In genomic region chr6:85370041-85370440, GRCm38 (mm10) we compare ENCODE assay signal across 21 mouse cellular contexts. TPM values are rescaled to one million over a fixed set of nuclear protein-coding genes. Genes with fewer than 3 reads are reported as not detected.
DNase-seq lines count a peak whose midpoint lies in the region; ATAC-seq and TF ChIP-seq lines count a peak whose summit lies in the region.
"Had no signal": no experiment of that assay in that cellular context is flagged by ENCODE, and none has a peak within 500 bp of the region (broad histone marks: within the 10 kb centered on the region; RNA-seq: fewer than 3 reads in every experiment).

No protein-coding gene starts in this region.

- DNase-seq in heart, postnatal 25 days (ENCODE audit: low spot score): no peak
- no peak for DNase-seq in left cerebral cortex, adult 2 months (ENCODE audit: extremely low spot score in 1 of 2, low spot score in 2 of 2)
- no peak for DNase-seq in left cerebral cortex, postnatal 25 days (ENCODE audit: low spot score in 2 of 2)
- DNase-seq in MEL (ENCODE audit: low read depth, low spot score): no peak
- DNase-seq in right cerebral cortex, adult 18-20 months: no peak
- DNase-seq: embryo, embryonic 11 days; kidney, postnatal 14 days; right cerebral cortex, postnatal 4 days had no signal

- peak overlapping the region; percentile 83 to 96 for H3K27ac ChIP-seq in heart, embryonic 14.5 days (replicated peaks in 1 of 2; ENCODE audit: control insufficient read depth in 1 of 2, insufficient read depth in 1 of 2, low read depth in 2 of 2, low read length in 2 of 2)
- H3K27ac ChIP-seq in left cerebral cortex, adult 2 months: peak overlapping the region; percentile 15; the same call in 1 of the 2 replicates
- no peak overlapping the region for H3K27ac ChIP-seq in MEL (ENCODE audit: control insufficient read depth, low read depth, low read length)
- peak overlapping the region; percentile 70 for H3K27ac ChIP-seq in brown adipose tissue, adult 24 weeks (replicated peaks; ENCODE audit: low read depth, low read length)
- H3K27ac ChIP-seq: neural tube, embryonic 13.5 days had no signal

- TF ChIP-seq CTCF in left cerebral cortex, adult 2 months (IDR thresholded peaks at IDR 0.05): no peak
- no peak for TF ChIP-seq CTCF in MEL (IDR thresholded peaks at IDR 0.05 in 2 of 3, conservative IDR thresholded peaks at IDR 0.05 in 1 of 3; ENCODE audit: control insufficient read depth in 1 of 3, insufficient read depth in 1 of 3, low read depth in 2 of 3, low read length in 3 of 3, poor library complexity in 1 of 3, severe bottlenecking in 1 of 3)

- no peak for TF ChIP-seq RAD21 in MEL (IDR thresholded peaks at IDR 0.05; ENCODE audit: low read depth, low read length)

- no peak for TF ChIP-seq POLR2A in MEL (IDR thresholded peaks at IDR 0.05; ENCODE audit: control insufficient read depth in 1 of 2, insufficient read depth in 1 of 2, low read depth in 1 of 2, low read length in 2 of 2, poor library complexity in 1 of 2)

- ATAC-seq in heart, embryonic 14.5 days (ENCODE audit: insufficient number of reproducible peaks, insufficient read depth, low FRiP score, low read depth): no peak
- ATAC-seq: CD4-positive, CD25-positive, alpha-beta regulatory T cell, adult 4 months; forebrain, embryonic 16.5 days; midbrain, embryonic 16.5 days had no signal

- H3K4me1 ChIP-seq in heart, embryonic 14.5 days (ENCODE audit: control insufficient read depth in 2 of 2, insufficient read depth in 2 of 2, low read length in 2 of 2): peaks cover 69 to 75% of the 10 kb centered on the region in 2 experiments
- H3K4me1 ChIP-seq in MEL (ENCODE audit: control insufficient read depth in 1 of 2, insufficient read depth in 2 of 2, low read length in 2 of 2): peaks cover 16 to 36% of the 10 kb centered on the region in 2 experiments
- peaks cover 52% of the 10 kb centered on the region for H3K4me1 ChIP-seq in brown adipose tissue, adult 24 weeks (ENCODE audit: control insufficient read depth, insufficient read depth, insufficient read length, low read length)

- no peaks in the 10 kb centered on the region for H3K27me3 ChIP-seq in heart, embryonic 14.5 days (ENCODE audit: control insufficient read depth, insufficient read depth, low read length)
- no peaks in the 10 kb centered on the region for H3K27me3 ChIP-seq in MEL (ENCODE audit: control insufficient read depth in 1 of 2, insufficient read depth in 2 of 2, low read length in 2 of 2)

- intact Hi-C loops in heart, postnatal 25 days (cut with DNase I): no loop called here
- intact Hi-C loops in left cerebral cortex, adult 2 months (cut with DNase I): no loop called here
- intact Hi-C loops in left cerebral cortex, postnatal 25 days (cut with DNase I): no loop called here

- 69% methylated on average over 5 of the region's 5 CpGs for WGBS in heart, embryonic 14.5 days

- peak overlapping the region; percentile 87 for H3K4me2 ChIP-seq in heart, embryonic 14.5 days (ENCODE audit: low read length)
- H3K4me2 ChIP-seq: liver, embryonic 11.5 days; neural tube, embryonic 13.5 days had no signal

- no peaks in the 10 kb centered on the region for H3K9me3 ChIP-seq in heart, embryonic 14.5 days (ENCODE audit: control insufficient read depth, low read length)
- H3K9me3 ChIP-seq in MEL (replicated peaks; ENCODE audit: insufficient read depth, low read length): no peaks in the 10 kb centered on the region
- H3K9me3 ChIP-seq: neural tube, embryonic 13.5 days had no signal

- 0 out of 4 replicates have a peak overlapping the region, but pooled peaks of 1 of the 2 experiments have one; percentile 1 for H3K4me3 ChIP-seq in heart, embryonic 14.5 days (ENCODE audit: control insufficient read depth in 1 of 2, insufficient read depth in 1 of 2, low read depth in 1 of 2, low read length in 2 of 2)
- no peak overlapping the region for H3K4me3 ChIP-seq in left cerebral cortex, adult 2 months
- H3K4me3 ChIP-seq in MEL (ENCODE audit: control insufficient read depth in 1 of 2, insufficient read depth in 1 of 2, low read depth in 2 of 2, low read length in 2 of 2): no peak overlapping the region
- H3K4me3 ChIP-seq in brown adipose tissue, adult 24 weeks (ENCODE audit: insufficient read depth, low read depth, low read length): no peak overlapping the region
- H3K4me3 ChIP-seq: neural tube, embryonic 13.5 days had no signal

- H3K79me2 ChIP-seq in MEL (ENCODE audit: control insufficient read depth, insufficient read depth, low read length, poor library complexity): no peaks in the 10 kb centered on the region

- TF ChIP-seq EP300 in MEL (IDR thresholded peaks at IDR 0.05; ENCODE audit: low read depth in 1 of 2, low read length in 2 of 2): no peak

- peaks cover 22% of the 10 kb centered on the region for H3K36me3 ChIP-seq in heart, embryonic 14.5 days (ENCODE audit: control insufficient read depth, insufficient read depth, low read length)
- peaks cover 0 to 15% of the 10 kb centered on the region in 2 experiments; a peak in 2 of 4 replicates for H3K36me3 ChIP-seq in MEL (ENCODE audit: control insufficient read depth in 1 of 2, insufficient read depth in 2 of 2, low read length in 2 of 2)

- peak overlapping the region; percentile 62; the same call in 1 of the 2 replicates for H3K9ac ChIP-seq in heart, embryonic 14.5 days (ENCODE audit: low read length)
- no peak overlapping the region for H3K9ac ChIP-seq in MEL (ENCODE audit: control insufficient read depth, low read depth, low read length, poor library complexity, severe bottlenecking)
- H3K9ac ChIP-seq: neural tube, embryonic 13.5 days had no signal

TF ChIP-seq in MEL, 35 proteins besides CTCF, POLR2A, EP300 and RAD21:
- TF ChIP-seq TCF12 (IDR thresholded peaks at IDR 0.05; ENCODE audit: low read depth, low read length): no peak
- TF ChIP-seq TAL1 (IDR thresholded peaks at IDR 0.05; ENCODE audit: low read length): no peak
- no peak for TF ChIP-seq TBP (IDR thresholded peaks at IDR 0.05; ENCODE audit: low read depth, low read length)
- peak; percentile 58 for TF ChIP-seq ZNF384 (IDR thresholded peaks at IDR 0.05; ENCODE audit: low read depth, low read length)
- TF ChIP-seq MEF2A (IDR thresholded peaks at IDR 0.05; ENCODE audit: extremely low read depth, insufficient replicate concordance, low read depth, low read length, poor library complexity, severe bottlenecking): no peak

RNA-seq across cellular contexts. Expression of gene Rab11fip5, which starts 4.4 kb away (rescaled TPM):
- polyA plus RNA-seq in heart, embryonic 14.5 days (2014; fragmentation: Nextera tagmentation; extraction: Ambion mirVana): 36.5 and 42.2 TPM in 2 replicates
- 10 to 100 TPM; 59.9 to 68.6 TPM for total RNA-seq in heart, postnatal 25 days (2021)
- 10 to 100 TPM; 74.5 to 78.6 TPM for total RNA-seq in left cerebral cortex, adult 2 months (2021)
- 10 to 100 TPM; 65.7 to 66.8 TPM for total RNA-seq in left cerebral cortex, postnatal 25 days (2021)
- 3.1 and 3.3 TPM in 2 replicates for total RNA-seq in MEL (2012; rRNA removed)
- polyA plus RNA-seq in MEL (2012; ENCODE audit: insufficient read depth in 1 of 2, insufficient read length in 2 of 2, low read depth in 1 of 2, low replicate concordance in 2 of 2, missing spikeins in 1 of 2): 1 to 10 TPM in 1 of 2 experiments, not detected in 1; 8.5 TPM
- polyA plus RNA-seq in brown adipose tissue, adult 24 weeks (2012; ENCODE audit: insufficient read depth, insufficient read length, missing spikeins): 10.0 and 10.3 TPM in 2 replicates

RNA-seq across cellular contexts. Expression of gene Sfxn5, which starts 36.8 kb away (rescaled TPM):
- 2.7 and 3.1 TPM in 2 replicates for polyA plus RNA-seq in heart, embryonic 14.5 days (2014; fragmentation: Nextera tagmentation; extraction: Ambion mirVana)
- total RNA-seq in heart, postnatal 25 days (2021): 1 to 10 TPM; 4.6 to 4.8 TPM
- total RNA-seq in left cerebral cortex, adult 2 months (2021): 100 to 1,000 TPM; 161 to 173 TPM
- total RNA-seq in left cerebral cortex, postnatal 25 days (2021): 100 to 1,000 TPM; 165 TPM
- total RNA-seq in MEL (2012; rRNA removed): 1.8 and 2.0 TPM in 2 replicates
- 1 to 10 TPM in 1 of 2 experiments, not detected in 1; 3.0 TPM for polyA plus RNA-seq in MEL (2012; ENCODE audit: insufficient read depth in 1 of 2, insufficient read length in 2 of 2, low read depth in 1 of 2, low replicate concordance in 2 of 2, missing spikeins in 1 of 2)
- polyA plus RNA-seq in brown adipose tissue, adult 24 weeks (2012; ENCODE audit: insufficient read depth, insufficient read length, missing spikeins): 51.9 and 66.8 TPM in 2 replicates

RNA-seq across cellular contexts. Expression of gene Noto, which starts 53.6 kb away (rescaled TPM):
- not detected in 2 replicates for polyA plus RNA-seq in heart, embryonic 14.5 days (2014; fragmentation: Nextera tagmentation; extraction: Ambion mirVana)
- not detected for total RNA-seq in heart, postnatal 25 days (2021)
- not detected for total RNA-seq in left cerebral cortex, adult 2 months (2021)
- not detected for total RNA-seq in left cerebral cortex, postnatal 25 days (2021)
- not detected in 2 replicates for total RNA-seq in MEL (2012; rRNA removed)
- not detected for polyA plus RNA-seq in MEL (2012; ENCODE audit: insufficient read depth in 1 of 2, insufficient read length in 2 of 2, low read depth in 1 of 2, low replicate concordance in 2 of 2, missing spikeins in 1 of 2)
- not detected in 2 replicates for polyA plus RNA-seq in brown adipose tissue, adult 24 weeks (2012; ENCODE audit: insufficient read depth, insufficient read length, missing spikeins)
- total RNA-seq: adrenal gland, postnatal 14 days; gastrocnemius, adult 18-20 months; heart, postnatal 10 days; left cerebral cortex, postnatal 14 days had no signal
- polyA plus RNA-seq: CD4-positive, CD25-positive, alpha-beta regulatory T cell, adult 4 months; forebrain, embryonic 16.5 days; liver, embryonic 11.5 days; midbrain, embryonic 16.5 days; neural tube, embryonic 13.5 days; stomach, embryonic 14.5 days; thymus, postnatal 0 days had no signal

Comparison
In these comparisons a context has a peak if more than half of its experiments do, and no peak if none do; other contexts are left out.
1. RNA of gene Rab11fip5, which starts 4.4 kb away (total RNA-seq): 74.5 to 78.6 TPM in left cerebral cortex, adult 2 months, 59.9 to 68.6 TPM in heart, postnatal 25 days and 65.7 to 66.8 TPM in left cerebral cortex, postnatal 25 days; 3.1 to 3.3 TPM in MEL; every median in the first group is over 10 times any median in the second.
2. RNA of gene Sfxn5, which starts 36.8 kb away (total RNA-seq): 161 to 173 TPM in left cerebral cortex, adult 2 months and 165 TPM in left cerebral cortex, postnatal 25 days; 4.6 to 4.8 TPM in heart, postnatal 25 days and 1.8 to 2.0 TPM in MEL; every median in the first group is over 10 times any median in the second.